Mouse (Mus musculus) lung, postnatal 4 days (tissue): ENCODE data around the gene Stxbp6.
"Not testable (repeated sequence)": the region's sequence is repeated elsewhere in the genome, so short reads cannot be mapped to it uniquely, and the experiment has no call there.

Experiments used
- DNase-seq, 2 experiments: peaks; one replicate each; pipeline ENCODE4 v3.0.0; 2021

Stxbp6 gene

DNA sequence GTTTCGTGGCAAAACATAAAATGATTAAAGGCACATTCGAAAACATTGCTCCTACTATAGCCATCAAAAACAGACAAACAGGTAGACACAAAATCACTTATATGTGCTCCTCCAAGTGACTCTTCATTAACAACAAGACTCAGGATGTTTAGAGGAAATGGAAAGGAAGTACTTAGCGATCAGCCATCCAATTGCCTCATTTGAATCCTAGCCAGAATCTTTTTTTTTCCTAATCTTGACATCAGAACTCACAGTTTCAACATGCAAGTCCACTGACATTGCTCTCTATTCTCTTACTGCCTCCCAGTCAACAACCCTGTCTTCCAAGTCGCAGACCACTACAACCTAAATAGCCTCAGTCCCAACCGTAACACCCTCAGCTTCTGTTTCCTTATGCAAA lies 21.2 kb downstream of the Stxbp6 start:
- DNase-seq = no peak

GRCm38 (mm10) chr12:45052860-45053259 lies 21.6 kb downstream of the Stxbp6 start:
- no peak for DNase-seq

DNA sequence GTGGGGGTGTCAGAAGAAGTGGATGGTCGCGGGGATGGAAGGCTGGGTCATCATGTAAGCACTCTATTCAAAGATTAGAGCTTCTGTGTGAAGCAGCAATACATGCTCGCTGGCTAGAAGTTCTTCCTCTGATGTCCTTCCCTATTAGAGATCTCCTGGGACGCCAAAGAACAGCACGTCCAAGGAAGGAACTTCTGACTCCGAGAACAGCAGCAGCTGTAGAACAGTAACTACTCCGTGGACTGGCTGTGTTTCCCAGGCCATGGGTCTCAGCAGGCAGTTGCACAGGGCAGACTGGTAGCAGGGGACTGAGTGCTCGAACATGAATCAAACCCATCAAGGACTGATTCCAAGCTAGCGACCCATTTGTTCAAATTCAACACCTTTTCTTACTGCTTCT lies 24.6 kb downstream of the Stxbp6 start:
- DNase-seq = no peak

GRCm38 (mm10) chr12:45047711-45048110 lies 26.8 kb downstream of the Stxbp6 start:
- not testable (repeated sequence) for DNase-seq

DNA sequence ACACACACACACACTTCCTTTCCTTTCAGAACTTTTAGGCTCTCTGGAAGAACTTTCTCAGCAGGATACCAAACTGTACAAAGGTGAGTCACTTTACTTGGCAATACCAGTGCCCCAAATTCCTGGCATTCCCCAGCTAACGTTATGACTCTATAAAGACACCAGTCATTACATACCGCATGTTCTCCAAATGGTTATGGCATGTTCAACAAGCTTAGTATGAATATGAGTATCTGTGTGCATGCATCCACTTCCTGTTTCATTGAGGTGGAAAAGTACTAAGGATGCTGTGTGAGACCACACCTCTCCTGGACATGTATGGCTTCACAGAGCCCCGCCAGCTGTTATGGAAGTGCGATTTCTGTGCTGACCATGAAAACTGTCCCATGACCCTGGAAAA lies 27.3 kb downstream of the Stxbp6 start:
- DNase-seq = no peak

DNA sequence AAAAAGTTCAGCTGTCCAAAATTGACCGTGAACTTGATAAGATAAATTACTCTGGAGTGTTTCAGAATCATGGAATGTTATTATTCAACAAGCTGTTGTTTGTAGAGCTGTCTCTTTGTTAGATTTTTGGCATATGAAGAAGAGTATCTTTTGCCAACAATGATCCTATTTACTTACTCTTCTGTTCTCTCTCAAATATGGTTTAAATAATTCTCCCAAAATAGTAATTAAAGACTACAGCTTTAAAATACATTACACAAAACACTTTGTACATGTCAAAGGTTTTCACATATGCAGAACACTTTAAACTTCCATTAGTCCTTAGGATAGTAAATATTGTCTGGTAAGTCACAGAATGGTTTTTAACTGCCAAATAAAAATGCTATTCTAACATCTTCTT lies 29.9 kb downstream of the Stxbp6 start:
- no peak for DNase-seq

GRCm38 (mm10) chr12:45042591-45043091 lies 31.9 kb downstream of the Stxbp6 start:
- peak in 1 of 2 experiments; percentile 24 for DNase-seq

DNA sequence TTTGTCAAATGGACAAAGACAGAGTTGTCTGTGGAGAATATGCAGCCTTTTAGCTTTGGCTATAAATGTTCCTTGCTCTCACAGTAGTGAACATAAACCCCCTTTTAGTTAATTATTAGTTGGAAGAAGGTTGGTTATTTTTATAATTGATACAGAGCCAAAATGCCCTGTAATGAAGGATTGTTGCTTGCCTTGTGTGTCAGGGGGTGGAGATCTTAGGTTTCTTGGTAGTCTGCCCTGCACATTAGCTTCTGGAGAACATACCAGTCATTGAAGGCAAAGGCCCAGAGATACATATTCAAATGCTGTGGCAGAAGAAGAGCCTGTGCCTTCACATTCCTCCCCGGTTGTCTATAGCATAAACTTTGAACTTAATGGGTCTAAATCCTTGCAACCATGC lies 37.0 kb downstream of the Stxbp6 start:
- DNase-seq = no peak

GRCm38 (mm10) chr12:45037091-45037490 lies 37.4 kb downstream of the Stxbp6 start:
- no peak for DNase-seq

DNA sequence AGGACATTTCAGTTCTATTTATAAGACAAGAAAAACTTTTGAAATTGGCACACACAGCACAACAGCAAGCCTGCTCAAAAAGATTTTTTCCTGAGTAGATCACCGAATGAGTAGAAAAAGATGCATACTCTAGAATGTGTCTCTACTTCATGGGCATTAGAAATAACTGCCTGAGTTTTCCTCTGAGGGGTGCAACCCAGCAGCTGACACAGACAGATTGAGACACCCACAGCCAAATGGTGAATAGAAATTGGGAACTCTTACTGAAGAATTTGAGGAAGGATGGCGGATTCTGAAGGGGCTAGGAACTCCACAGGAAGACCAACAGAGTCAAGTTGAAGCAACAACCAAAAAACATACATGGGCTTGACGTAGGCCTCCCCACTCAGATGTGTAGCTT lies 43.8 kb downstream of the Stxbp6 start:
- DNase-seq = no peak

DNA sequence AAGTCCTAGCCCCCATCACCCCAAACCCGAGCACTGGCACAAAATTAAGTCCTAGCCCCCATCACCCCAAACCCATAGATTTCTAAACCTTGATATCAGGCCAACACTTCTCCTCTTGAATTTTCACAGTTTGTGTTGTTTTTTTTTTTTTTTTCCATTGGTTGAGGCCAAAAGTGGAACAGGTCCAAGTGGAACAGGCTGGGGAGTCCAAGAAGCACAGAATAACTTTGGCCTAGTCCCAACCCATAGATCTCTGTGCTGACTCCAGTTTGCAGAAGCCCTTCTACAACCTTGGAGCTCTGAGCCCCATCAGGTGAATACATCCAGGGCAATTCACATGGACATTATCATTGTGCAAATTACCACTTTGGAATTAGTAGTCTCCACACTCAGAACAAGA lies 48.2 kb downstream of the Stxbp6 start:
- no peak for DNase-seq

GRCm38 (mm10) chr12:45020018-45020417 lies 54.5 kb downstream of the Stxbp6 start:
- DNase-seq = no peak

DNA sequence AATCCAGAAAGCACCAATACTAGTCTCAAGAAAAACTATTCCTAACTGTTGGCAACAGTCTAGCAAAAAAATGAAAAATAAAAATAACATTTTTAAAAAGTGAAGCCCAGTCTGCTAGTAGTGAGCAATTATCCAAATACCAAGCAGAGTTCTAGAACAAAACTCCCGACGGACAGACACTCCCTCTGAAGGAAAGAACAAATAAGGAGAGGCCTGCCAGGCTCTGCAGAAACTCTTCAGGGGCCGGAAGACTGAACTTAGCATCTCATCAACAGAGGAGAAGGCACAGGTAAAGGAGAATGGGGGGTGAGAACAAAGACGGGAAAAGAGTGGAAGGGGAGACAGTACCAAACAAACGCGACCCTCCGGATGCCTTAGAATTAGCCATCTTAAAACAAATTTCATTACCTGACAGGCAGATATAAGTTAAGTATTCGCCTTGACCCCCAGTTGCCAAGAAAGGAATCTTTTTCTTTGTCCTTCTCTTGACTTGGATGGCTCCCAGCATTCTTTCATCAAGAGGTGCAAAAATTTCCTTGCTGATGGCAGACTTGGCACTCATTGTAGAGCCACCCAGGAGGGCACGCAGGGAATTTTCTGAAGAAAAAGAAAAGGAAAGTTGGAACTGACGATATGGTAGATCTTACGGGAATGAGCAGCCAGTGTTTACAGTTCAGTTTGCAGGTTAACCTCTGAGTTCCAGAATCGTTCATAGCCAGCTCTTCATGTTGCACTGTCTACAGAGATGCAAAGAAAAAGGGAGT lies 55.3 kb downstream of the Stxbp6 start:
- DNase-seq = no peak

GRCm38 (mm10) chr12:45013246-45013756 lies 61.2 kb downstream of the Stxbp6 start:
- DNase-seq = peak; percentile 15 to 54

- DNase-seq = no peak
Observed at GRCm38 (mm10) chr12:45011436-45012089, 62.9 kb downstream of the Stxbp6 start.

DNA sequence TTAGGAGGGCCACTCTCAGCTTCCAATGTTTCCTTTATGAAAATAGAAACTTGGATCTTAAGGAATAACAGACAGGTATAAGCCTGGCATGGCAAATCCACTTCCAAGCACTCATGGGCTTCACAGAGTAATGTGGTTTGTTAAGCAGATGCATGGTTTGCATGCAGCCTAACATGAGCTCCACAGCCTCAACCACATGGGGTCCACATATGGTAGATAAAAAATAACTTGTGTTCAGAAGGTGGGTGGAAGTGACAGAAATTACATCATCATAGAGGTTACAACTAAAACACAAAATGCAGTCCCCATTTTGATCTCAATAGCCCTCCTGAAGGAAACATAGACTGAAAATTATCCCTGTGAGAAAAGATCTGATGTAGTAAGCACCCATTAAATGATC lies 63.5 kb downstream of the Stxbp6 start:
- DNase-seq = no peak

- no peak for DNase-seq
Observed at GRCm38 (mm10) chr12:45009984-45010611, 64.4 kb downstream of the Stxbp6 start.

DNA sequence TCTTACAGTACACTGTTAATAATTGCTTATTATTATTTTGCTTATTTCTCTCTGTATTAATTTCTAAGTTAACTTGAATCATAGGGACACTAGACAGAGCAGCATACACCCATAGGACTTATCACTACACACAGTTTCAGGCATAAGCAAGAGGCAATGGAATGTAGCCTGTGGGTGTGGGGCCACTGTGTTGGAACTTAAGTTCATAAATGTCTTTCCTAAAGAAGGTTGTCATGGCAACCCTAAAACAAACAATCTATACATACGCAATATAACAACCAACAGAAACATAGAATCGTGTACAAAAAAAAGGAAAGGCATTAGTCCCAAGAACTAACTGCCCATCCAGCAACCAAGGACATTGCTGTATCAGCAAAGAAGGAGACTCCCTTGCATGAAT lies 67.9 kb downstream of the Stxbp6 start:
- DNase-seq = no peak

DNA sequence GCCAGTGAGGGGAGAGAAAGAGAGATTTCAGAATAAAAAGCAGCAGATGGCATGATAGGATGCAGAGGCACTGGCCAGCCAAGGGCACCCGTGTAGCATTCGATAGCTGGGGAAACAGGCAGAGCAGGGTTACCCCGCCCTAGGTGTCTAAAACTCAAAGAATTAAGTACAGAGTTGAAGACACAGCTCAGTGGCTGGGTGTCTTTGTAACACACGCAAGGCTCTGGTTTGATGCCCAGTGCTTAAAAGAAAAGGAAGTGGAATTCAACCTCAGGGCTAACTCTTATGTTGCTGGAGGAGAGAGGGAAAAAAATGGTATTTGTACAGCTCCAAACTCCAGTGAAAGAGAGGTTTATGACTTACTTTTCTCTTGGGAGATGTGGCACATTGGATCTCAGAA lies 68.5 kb downstream of the Stxbp6 start:
- no peak for DNase-seq

DNA sequence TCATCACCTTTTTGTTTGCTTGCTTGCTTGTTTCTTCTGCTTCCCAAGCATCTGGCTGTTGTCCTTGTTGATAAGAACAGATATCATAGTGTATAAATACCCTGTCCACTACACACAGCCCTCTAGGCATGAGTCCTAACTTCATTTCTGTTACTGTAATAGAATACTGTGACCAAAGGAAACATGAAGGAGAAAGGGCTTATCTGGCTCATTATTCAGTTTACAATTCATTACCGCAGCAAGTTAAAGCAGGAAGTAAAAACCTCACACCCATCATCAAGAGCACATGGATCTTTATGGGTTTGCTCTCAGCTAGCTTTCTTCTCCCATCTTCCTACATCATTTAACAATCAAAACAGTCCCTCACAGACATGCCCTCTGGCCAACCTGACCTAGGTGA lies 72.5 kb downstream of the Stxbp6 start:
- DNase-seq = no peak

- no peak for DNase-seq
Observed at GRCm38 (mm10) chr12:44997422-44997821, 77.1 kb downstream of the Stxbp6 start.

GRCm38 (mm10) chr12:44996897-44997296 lies 77.6 kb downstream of the Stxbp6 start:
- no peak for DNase-seq

- no peak for DNase-seq
Observed at GRCm38 (mm10) chr12:44996274-44996673, 78.2 kb downstream of the Stxbp6 start.

- DNase-seq = peak in 1 of 2 experiments; percentile 65
Observed at GRCm38 (mm10) chr12:44993391-44993790, 81.1 kb downstream of the Stxbp6 start.
